Mouse (Mus musculus) liver, embryonic 16.5 days (tissue): ENCODE measurements around the gene Zc3h7b. TPM values are rescaled to one million over a fixed set of nuclear protein-coding genes. Genes with fewer than 3 reads are reported as not detected.

Source experiments
- ATAC-seq: fragments of 200-750 bp; cut with Nextera tagmentation; 2 replicates; pipeline ENCODE4 v1.8.0; 2017; ENCODE audit warnings: low read depth, mild to moderate bottlenecking, moderate number of reproducible peaks, moderate library complexity
- H3K27ac ChIP-seq: fragments of 300-500 bp; sonication (generic); 2 replicates; pipeline ENCODE4 v1.5.1; 2014; ENCODE audit warnings: mild to moderate bottlenecking, low read length
- H3K27me3 ChIP-seq: fragments of 300-500 bp; sonication (generic); 2 replicates; pipeline ENCODE4 v1.6.1; 2014; ENCODE audit warnings: low read depth, low read length, mixed read lengths; ENCODE audit not compliant: control insufficient read depth, insufficient read depth
- H3K36me3 ChIP-seq: fragments of 300-500 bp; sonication (generic); 2 replicates; pipeline ENCODE4 v1.6.1; 2014; ENCODE audit warnings: mild to moderate bottlenecking; ENCODE audit not compliant: control insufficient read depth, insufficient read depth
- H3K4me1 ChIP-seq: fragments of 300-500 bp; sonication (generic); 2 replicates; pipeline ENCODE4 v1.6.1; 2014; ENCODE audit warnings: low read depth, low read length, mixed read lengths; ENCODE audit not compliant: control insufficient read depth
- H3K4me2 ChIP-seq: fragments of 300-500 bp; sonication (generic); 2 replicates; pipeline ENCODE4 v1.6.1; 2014; ENCODE audit warnings: low read depth, low read length, mixed read lengths
- H3K4me3 ChIP-seq: fragments of 300-500 bp; sonication (generic); 2 replicates; pipeline ENCODE4 v1.5.1; 2014; ENCODE audit warnings: low read depth, mild to moderate bottlenecking, low read length
- H3K9ac ChIP-seq: fragments of 300-500 bp; sonication (generic); 2 replicates; pipeline ENCODE4 v1.6.1; 2014; ENCODE audit warnings: low read depth, low read length
- H3K9me3 ChIP-seq: fragments of 300-500 bp; sonication (generic); replicated peaks from 2 replicates; pipeline ENCODE4 v1.6.1; 2016; ENCODE audit warnings: low read length; ENCODE audit not compliant: control insufficient read depth
- WGBS: fragments of 180-500 bp; shearing (Covaris S2); extraction: QIAGEN DNeasy Blood & Tissue Kit; methylation state at CpG from one replicate; pipeline ENCODE4 v1.1.7; 2014; ENCODE audit not compliant: insufficient replicate concordance; 5-methylcytosine and 5-hydroxymethylcytosine counted together
- polyA plus RNA-seq: library from polyadenylated mRNA; unstranded; fragments of >200 nt; fragmentation: Nextera tagmentation; extraction: Ambion mirVana; gene quantifications from 2 replicates; pipeline ENCODE4 v1.2.1, GENCODE M21; 2015

Gene Zc3h7b
- polyA plus RNA-seq, 1 experiment from 2014 or later, result 4.6 TPM

- H3K4me1 ChIP-seq, result peaks cover 19% of the 10 kb centered on the region
- H3K9me3 ChIP-seq, result no peaks in the 10 kb centered on the region
- ATAC-seq, result 0 out of 2 replicates have a peak, but pooled peaks have one; percentile 35
- WGBS, result 57% methylated on average over 12 of the region's 13 CpGs
- H3K27ac ChIP-seq, result no peak overlapping the region
- H3K4me2 ChIP-seq, result no peak overlapping the region
- H3K27me3 ChIP-seq, result no peaks in the 10 kb centered on the region
- H3K4me3 ChIP-seq, result no peak overlapping the region
- no peak overlapping the region for H3K9ac ChIP-seq
- H3K36me3 ChIP-seq, result no peaks in the 10 kb centered on the region
Measured at GRCm38 (mm10) chr15:81769037-81769436, 24.2 kb downstream of the Zc3h7b start.

GRCm38 (mm10) chr15:81772431-81773120 is 27.7 kb downstream of the Zc3h7b start:
- H3K27ac ChIP-seq, result no peak overlapping the region
- no peak for ATAC-seq
- H3K9ac ChIP-seq, result no peak overlapping the region
- H3K4me3 ChIP-seq, result no peak overlapping the region
- no peaks in the 10 kb centered on the region for H3K36me3 ChIP-seq
- H3K4me2 ChIP-seq, result no peak overlapping the region
- peaks cover 5% of the 10 kb centered on the region; the same call in 1 of the 2 replicates for H3K4me1 ChIP-seq
- WGBS, result 83% methylated on average over 20 of the region's 20 CpGs
- H3K9me3 ChIP-seq, result no peaks in the 10 kb centered on the region
- H3K27me3 ChIP-seq, result no peaks in the 10 kb centered on the region

GRCm38 (mm10) chr15:81774505-81775171 is 29.8 kb downstream of the Zc3h7b start:
- H3K36me3 ChIP-seq, result no peaks in the 10 kb centered on the region; the same call in 1 of the 2 replicates
- H3K4me3 ChIP-seq, result no peak overlapping the region
- H3K27ac ChIP-seq, result no peak overlapping the region
- H3K9me3 ChIP-seq, result no peaks in the 10 kb centered on the region
- no peak for ATAC-seq
- H3K9ac ChIP-seq, result no peak overlapping the region
- peaks cover 2% of the 10 kb centered on the region; the same call in 1 of the 2 replicates for H3K4me1 ChIP-seq
- no peaks in the 10 kb centered on the region for H3K27me3 ChIP-seq
- no peak overlapping the region for H3K4me2 ChIP-seq
- 61% methylated on average over 15 of the region's 15 CpGs for whole genome bisulfite sequencing

- no peaks in the 10 kb centered on the region for H3K9me3 ChIP-seq
- H3K4me2 ChIP-seq, result no peak overlapping the region
- no peak overlapping the region for H3K4me3 ChIP-seq
- peaks cover 2% of the 10 kb centered on the region; the same call in 1 of the 2 replicates for H3K4me1 ChIP-seq
- WGBS, result 39% methylated on average over 11 of the region's 11 CpGs
- H3K27ac ChIP-seq, result no peak overlapping the region
- peak; percentile 50 for ATAC-seq
- no peak overlapping the region for H3K9ac ChIP-seq
- no peaks in the 10 kb centered on the region for H3K27me3 ChIP-seq
- no peaks in the 10 kb centered on the region; the same call in 1 of the 2 replicates for H3K36me3 ChIP-seq
Measured at GRCm38 (mm10) chr15:81776631-81777422, 32.0 kb downstream of the Zc3h7b start.

- Histone ChIP-seq H3K4me2 (no peak overlapping the region), H3K36me3 (no peaks in the 10 kb centered on the region; the same call in none of the 2 replicates), H3K27me3 (no peaks in the 10 kb centered on the region), H3K4me3 (no peak overlapping the region), H3K9me3 (no peaks in the 10 kb centered on the region), H3K4me1 (peaks cover 2% of the 10 kb centered on the region; the same call in 1 of the 2 replicates), H3K9ac (no peak overlapping the region), H3K27ac (no peak overlapping the region)
- ATAC-seq, result no peak
- 77% methylated on average over 7 of the region's 7 CpGs for whole genome bisulfite sequencing
Measured at GRCm38 (mm10) chr15:81781816-81782215, 37.0 kb downstream of the Zc3h7b start.

GRCm38 (mm10) chr15:81784762-81785161 is 39.9 kb downstream of the Zc3h7b start:
- Histone ChIP-seq H3K9ac (no peak overlapping the region), H3K4me2 (no peak overlapping the region), H3K27ac (no peak overlapping the region), H3K27me3 (no peaks in the 10 kb centered on the region), H3K4me1 (no peaks in the 10 kb centered on the region), H3K4me3 (no peak overlapping the region), H3K36me3 (no peaks in the 10 kb centered on the region; the same call in none of the 2 replicates), H3K9me3 (no peaks in the 10 kb centered on the region)
- WGBS, result 66% methylated on average over 5 of the region's 5 CpGs
- ATAC-seq, result no peak

- Histone ChIP-seq H3K9ac (no peak overlapping the region), H3K4me1 (no peaks in the 10 kb centered on the region), H3K27ac (no peak overlapping the region), H3K4me3 (no peak overlapping the region), H3K4me2 (no peak overlapping the region), H3K27me3 (no peaks in the 10 kb centered on the region), H3K9me3 (no peaks in the 10 kb centered on the region), H3K36me3 (no peaks in the 10 kb centered on the region; the same call in 1 of the 2 replicates)
- no peak for ATAC-seq
- WGBS, result 81% methylated on average over 8 of the region's 8 CpGs
Measured at GRCm38 (mm10) chr15:81785701-81786100, 40.8 kb downstream of the Zc3h7b start.

GRCm38 (mm10) chr15:81787525-81787924 is 42.7 kb downstream of the Zc3h7b start:
- Histone ChIP-seq H3K27me3 (no peaks in the 10 kb centered on the region), H3K4me1 (peaks cover 2% of the 10 kb centered on the region; the same call in 1 of the 2 replicates), H3K4me3 (no peak overlapping the region), H3K4me2 (no peak overlapping the region), H3K36me3 (no peaks in the 10 kb centered on the region; the same call in 1 of the 2 replicates), H3K9ac (no peak overlapping the region), H3K9me3 (no peaks in the 10 kb centered on the region), H3K27ac (no peak overlapping the region)
- 88% methylated on average over 13 of the region's 13 CpGs for WGBS
- ATAC-seq, result no peak
